Mouse (Mus musculus) MEL (cell line): ENCODE measurements around the gene Alpk1. TPM values are rescaled to one million over a fixed set of nuclear protein-coding genes. Genes with fewer than 3 reads are reported as not detected.

ENCODE experiments used
- DNase-seq: peaks from one replicate; pipeline ENCODE4 v3.0.0; 2011; ENCODE audit warnings: low read depth, low spot score
- H3K27ac ChIP-seq: 2 replicates; pipeline ENCODE4 v1.5.1; 2012; ENCODE audit warnings: low read depth, mild to moderate bottlenecking, control low read depth, low read length, moderate library complexity; ENCODE audit not compliant: control insufficient read depth
- H3K27me3 ChIP-seq, 2 experiments: fragments of 150-350 bp in 1 of 2; sonication (generic) in 1 of 2; 2 replicates each; pipeline ENCODE4 v1.6.1; 2012; ENCODE audit warnings: low read length in 2 of 2, mild to moderate bottlenecking in 2 of 2, improper control_type of control experiment in 1 of 2, moderate library complexity in 1 of 2; ENCODE audit not compliant: insufficient read depth in 2 of 2, control insufficient read depth in 1 of 2
- H3K36me3 ChIP-seq, 2 experiments: 2 replicates each; pipeline ENCODE4 v1.6.1; 2012 to 2014; ENCODE audit warnings: low read length in 2 of 2, improper control_type of control experiment in 1 of 2, inconsistent platforms in 1 of 2, mild to moderate bottlenecking in 1 of 2; ENCODE audit not compliant: insufficient read depth in 2 of 2, control insufficient read depth in 1 of 2
- H3K4me1 ChIP-seq, 2 experiments: fragments of 150-350 bp in 1 of 2; sonication (generic) in 1 of 2; 2 replicates each; pipeline ENCODE4 v1.6.1; 2012; ENCODE audit warnings: low read length in 2 of 2, improper control_type of control experiment in 1 of 2, mild to moderate bottlenecking in 1 of 2; ENCODE audit not compliant: insufficient read depth in 2 of 2, control insufficient read depth in 1 of 2
- H3K4me3 ChIP-seq, 2 experiments: fragments of 150-350 bp in 1 of 2; sonication (generic) in 1 of 2; 2 replicates each; pipeline ENCODE4 v1.5.1; 2012; ENCODE audit warnings: low read depth in 2 of 2, low read length in 2 of 2, mild to moderate bottlenecking in 2 of 2, moderate library complexity in 2 of 2, control low read depth in 1 of 2, improper control_type of control experiment in 1 of 2; ENCODE audit not compliant: control insufficient read depth in 1 of 2, insufficient read depth in 1 of 2
- H3K79me2 ChIP-seq: 2 replicates; pipeline ENCODE4 v1.6.1; 2012; ENCODE audit warnings: mild to moderate bottlenecking, low read length, moderate library complexity; ENCODE audit not compliant: control insufficient read depth, poor library complexity, insufficient read depth
- H3K9ac ChIP-seq: 2 replicates; pipeline ENCODE4 v1.6.1; 2012; ENCODE audit warnings: low read depth, mild to moderate bottlenecking, control low read depth, low read length, moderate library complexity; ENCODE audit not compliant: control insufficient read depth, poor library complexity, severe bottlenecking
- H3K9me3 ChIP-seq: fragments of 150-350 bp; sonication (generic); replicated peaks from 2 replicates; pipeline ENCODE4 v1.6.1; 2012; ENCODE audit warnings: mild to moderate bottlenecking, low read length, improper control_type of control experiment, moderate library complexity; ENCODE audit not compliant: insufficient read depth
- BHLHE40 ChIP-seq: IDR thresholded peaks from 2 replicates; pipeline ENCODE4 v1.6.1; 2012; ENCODE audit warnings: low read depth, mild to moderate bottlenecking, inconsistent platforms, low read length, improper control_type of control experiment, borderline replicate concordance
- CHD1 ChIP-seq: IDR thresholded peaks from 2 replicates; pipeline ENCODE4 v1.6.1; 2012; ENCODE audit warnings: low read depth, mild to moderate bottlenecking, inconsistent platforms, low read length, improper control_type of control experiment
- CHD2 ChIP-seq: IDR thresholded peaks from 2 replicates; pipeline ENCODE4 v1.6.1; 2011; ENCODE audit warnings: low read length, improper control_type of control experiment
- CTCF ChIP-seq, 3 experiments: IDR thresholded peaks in 2 of 3; conservative IDR thresholded peaks in 1 of 3; 2 replicates each; pipeline ENCODE4 v1.5.1; 2011 to 2012; ENCODE audit warnings: low read length in 3 of 3, low read depth in 2 of 3, mild to moderate bottlenecking in 2 of 3, improper control_type of control experiment in 1 of 3, inconsistent platforms in 1 of 3, mixed read lengths in 1 of 3, moderate library complexity in 1 of 3; ENCODE audit not compliant: control insufficient read depth in 1 of 3, insufficient read depth in 1 of 3, poor library complexity in 1 of 3, severe bottlenecking in 1 of 3
- E2F4 ChIP-seq: IDR thresholded peaks from 2 replicates; pipeline ENCODE4 v1.6.1; 2011; ENCODE audit warnings: low read depth, low read length, improper control_type of control experiment, borderline replicate concordance
- ELF1 ChIP-seq: IDR thresholded peaks from 2 replicates; pipeline ENCODE4 v1.6.1; 2014; ENCODE audit warnings: low read depth, mild to moderate bottlenecking, inconsistent platforms, low read length, improper control_type of control experiment, moderate library complexity
- EP300 ChIP-seq, 2 experiments: IDR thresholded peaks; 2 replicates each; pipeline ENCODE4 v1.6.1; 2011; ENCODE audit warnings: improper control_type of control experiment in 2 of 2, low read length in 2 of 2, low read depth in 1 of 2, mild to moderate bottlenecking in 1 of 2
- ETS1 ChIP-seq: IDR thresholded peaks from 2 replicates; pipeline ENCODE4 v1.6.1; 2012; ENCODE audit warnings: low read depth, mild to moderate bottlenecking, inconsistent platforms, low read length, improper control_type of control experiment, moderate library complexity
- GABPA ChIP-seq: IDR thresholded peaks from 2 replicates; pipeline ENCODE4 v1.6.1; 2012; ENCODE audit warnings: low read depth, mild to moderate bottlenecking, inconsistent platforms, low read length, improper control_type of control experiment, moderate library complexity
- GATA1 ChIP-seq: IDR thresholded peaks from 2 replicates; pipeline ENCODE4 v1.6.1; 2011; ENCODE audit warnings: low read depth, low read length, improper control_type of control experiment
- HCFC1 ChIP-seq: IDR thresholded peaks from 2 replicates; pipeline ENCODE4 v1.6.1; 2012; ENCODE audit warnings: low read depth, mild to moderate bottlenecking, inconsistent platforms, low read length, improper control_type of control experiment, moderate library complexity
- JUND ChIP-seq: IDR thresholded peaks from 2 replicates; pipeline ENCODE4 v1.6.1; 2011; ENCODE audit warnings: low read depth, mild to moderate bottlenecking, improper control_type of control experiment, low read length
- KAT2A ChIP-seq: conservative IDR thresholded peaks from 2 replicates; pipeline ENCODE4 v1.6.1; 2012; ENCODE audit warnings: low read depth, low read length, improper control_type of control experiment, inconsistent platforms
- MAFK ChIP-seq: IDR thresholded peaks from 2 replicates; pipeline ENCODE4 v1.6.1; 2011; ENCODE audit warnings: low read depth, mild to moderate bottlenecking, low read length, improper control_type of control experiment, borderline replicate concordance
- MAX ChIP-seq: IDR thresholded peaks from 2 replicates; pipeline ENCODE4 v1.6.1; 2011; ENCODE audit warnings: low read length, improper control_type of control experiment
- MAZ ChIP-seq: IDR thresholded peaks from 2 replicates; pipeline ENCODE4 v1.6.1; 2012; ENCODE audit warnings: low read depth, mild to moderate bottlenecking, inconsistent platforms, low read length, improper control_type of control experiment
- MEF2A ChIP-seq: IDR thresholded peaks from 2 replicates; pipeline ENCODE4 v1.6.1; 2014; ENCODE audit warnings: low read depth, mild to moderate bottlenecking, inconsistent platforms, low read length, improper control_type of control experiment; ENCODE audit not compliant: poor library complexity, insufficient replicate concordance, severe bottlenecking; ENCODE audit errors: extremely low read depth
- MXI1 ChIP-seq: IDR thresholded peaks from 2 replicates; pipeline ENCODE4 v1.6.1; 2011; ENCODE audit warnings: mild to moderate bottlenecking, low read depth, low read length, improper control_type of control experiment
- MYB ChIP-seq: IDR thresholded peaks from 2 replicates; pipeline ENCODE4 v1.6.1; 2011; ENCODE audit warnings: mild to moderate bottlenecking, low read depth, low read length, improper control_type of control experiment
- MYC ChIP-seq: IDR thresholded peaks from 2 replicates; pipeline ENCODE4 v1.6.1; 2011; ENCODE audit warnings: low read depth, mild to moderate bottlenecking, low read length, improper control_type of control experiment, moderate library complexity
- NELFE ChIP-seq: IDR thresholded peaks from 2 replicates; pipeline ENCODE4 v1.6.1; 2011; ENCODE audit warnings: low read depth, low read length, improper control_type of control experiment
- NRF1 ChIP-seq: IDR thresholded peaks from 2 replicates; pipeline ENCODE4 v1.6.1; 2014; ENCODE audit warnings: low read depth, mild to moderate bottlenecking, inconsistent platforms, low read length, improper control_type of control experiment, moderate library complexity; ENCODE audit not compliant: poor library complexity, insufficient read depth, severe bottlenecking
- POLR2A ChIP-seq, 2 experiments: IDR thresholded peaks; 2 replicates each; pipeline ENCODE4 v1.6.1; 2011 to 2012; ENCODE audit warnings: low read length in 2 of 2, mild to moderate bottlenecking in 2 of 2, control low read depth in 1 of 2, improper control_type of control experiment in 1 of 2, low read depth in 1 of 2, moderate library complexity in 1 of 2; ENCODE audit not compliant: control insufficient read depth in 1 of 2, insufficient read depth in 1 of 2, poor library complexity in 1 of 2
- POLR2AphosphoS2 ChIP-seq: IDR thresholded peaks from 2 replicates; pipeline ENCODE4 v1.6.1; 2011; ENCODE audit warnings: low read length, improper control_type of control experiment
- POLR2AphosphoS5 ChIP-seq: IDR thresholded peaks from 2 replicates; pipeline ENCODE4 v1.6.1; 2012; ENCODE audit warnings: low read depth, borderline replicate concordance, mild to moderate bottlenecking, inconsistent platforms, low read length, moderate library complexity, mixed read lengths
- RAD21 ChIP-seq: IDR thresholded peaks from 2 replicates; pipeline ENCODE4 v1.6.1; 2011; ENCODE audit warnings: mild to moderate bottlenecking, low read depth, low read length, improper control_type of control experiment
- RCOR1 ChIP-seq: IDR thresholded peaks from 2 replicates; pipeline ENCODE4 v1.6.1; 2012; ENCODE audit warnings: low read depth, mild to moderate bottlenecking, inconsistent platforms, low read length, improper control_type of control experiment
- SMC3 ChIP-seq: IDR thresholded peaks from 2 replicates; pipeline ENCODE4 v1.6.1; 2011; ENCODE audit warnings: low read depth, low read length, improper control_type of control experiment
- TAL1 ChIP-seq: IDR thresholded peaks from 2 replicates; pipeline ENCODE4 v1.6.1; 2012; ENCODE audit warnings: mild to moderate bottlenecking, inconsistent platforms, low read length, moderate library complexity, mixed read lengths
- TBP ChIP-seq: IDR thresholded peaks from 2 replicates; pipeline ENCODE4 v1.8.0; 2011; ENCODE audit warnings: low read depth, low read length, improper control_type of control experiment
- TCF12 ChIP-seq: IDR thresholded peaks from 2 replicates; pipeline ENCODE4 v1.6.1; 2014; ENCODE audit warnings: low read depth, mild to moderate bottlenecking, inconsistent platforms, low read length, improper control_type of control experiment, moderate library complexity
- UBTF ChIP-seq: IDR thresholded peaks from 2 replicates; pipeline ENCODE4 v1.6.1; 2012; ENCODE audit warnings: low read depth, mild to moderate bottlenecking, inconsistent platforms, low read length, improper control_type of control experiment, moderate library complexity, borderline replicate concordance; ENCODE audit not compliant: insufficient read depth
- USF1 ChIP-seq: IDR thresholded peaks from 2 replicates; pipeline ENCODE4 v1.6.1; 2014; ENCODE audit warnings: low read depth, mild to moderate bottlenecking, inconsistent platforms, low read length, improper control_type of control experiment, moderate library complexity
- USF2 ChIP-seq, 2 experiments: IDR thresholded peaks; 2 replicates each; pipeline ENCODE4 v1.6.1; 2011 to 2012; ENCODE audit warnings: improper control_type of control experiment in 2 of 2, low read length in 2 of 2, borderline replicate concordance in 1 of 2, inconsistent platforms in 1 of 2, low read depth in 1 of 2, mild to moderate bottlenecking in 1 of 2; ENCODE audit not compliant: insufficient read depth in 1 of 2
- ZC3H11A ChIP-seq: IDR thresholded peaks from 2 replicates; pipeline ENCODE4 v1.6.1; 2012; ENCODE audit warnings: low read depth, mild to moderate bottlenecking, inconsistent platforms, low read length, improper control_type of control experiment
- ZKSCAN1 ChIP-seq: IDR thresholded peaks from 2 replicates; pipeline ENCODE4 v1.6.1; 2012; ENCODE audit warnings: low read depth, mild to moderate bottlenecking, inconsistent platforms, low read length, improper control_type of control experiment, moderate library complexity
- ZMIZ1 ChIP-seq: IDR thresholded peaks from 2 replicates; pipeline ENCODE4 v1.6.1; 2012; ENCODE audit warnings: low read depth, mild to moderate bottlenecking, inconsistent platforms, low read length, improper control_type of control experiment, moderate library complexity
- ZNF384 ChIP-seq: IDR thresholded peaks from 2 replicates; pipeline ENCODE4 v1.6.1; 2012; ENCODE audit warnings: low read depth, mild to moderate bottlenecking, inconsistent platforms, low read length, improper control_type of control experiment
- polyA plus RNA-seq, 2 experiments: library from polyadenylated mRNA; stranded (reverse) in 1 of 2; unstranded in 1 of 2; fragments of >175 nt in 1 of 2; fragments of >200 nt in 1 of 2; gene quantifications; 2 replicates each; pipeline versions ENCODE4 v1.2.1 to v1.2.4; 2012; ENCODE audit warnings: low replicate concordance in 2 of 2, low read depth in 1 of 2; ENCODE audit not compliant: insufficient read length in 2 of 2, insufficient read depth in 1 of 2, missing spikeins in 1 of 2
- total RNA-seq: library from RNA; depleted of rRNA; stranded (reverse); fragments of 300-350 nt; gene quantifications from 2 replicates; pipeline ENCODE4 v1.2.3, GENCODE M21; 2012

Alpk1 gene
- total and polyA plus RNA-seq, 3 experiments = 1.8 to 2.4 TPM; not detected in 1

GRCm38 (mm10) chr3:127821209-127821608 is 40.9 kb upstream of the Alpk1 start:
- no peaks in the 10 kb centered on the region for H3K79me2 ChIP-seq
- no peak overlapping the region for H3K27ac ChIP-seq
- H3K4me1 ChIP-seq = peaks cover 4 to 9% of the 10 kb centered on the region in 2 experiments; a peak in 3 of 4 replicates
- DNase-seq = peak; percentile 33
- no peak overlapping the region for H3K4me3 ChIP-seq
- H3K9me3 ChIP-seq = no peaks in the 10 kb centered on the region
- H3K36me3 ChIP-seq = peaks cover 4 to 17% of the 10 kb centered on the region in 2 experiments; a peak in 3 of 4 replicates
- H3K9ac ChIP-seq = no peak overlapping the region
- no peaks in the 10 kb centered on the region for H3K27me3 ChIP-seq
- TF ChIP-seq ZMIZ1 = no peak
- no peak for TF ChIP-seq USF2 (IDR thresholded peaks at IDR 0.05; ENCODE audit: borderline replicate concordance in 1 of 2, insufficient read depth in 1 of 2, low read depth in 1 of 2, low read length in 2 of 2)
- no peak for TF ChIP-seq POLR2AphosphoS2
- no peak for TF ChIP-seq SMC3
- TF ChIP-seq UBTF = no peak
- TF ChIP-seq ELF1 = no peak
- TF ChIP-seq CHD1 = no peak
- no peak for TF ChIP-seq POLR2A (IDR thresholded peaks at IDR 0.05; ENCODE audit: control insufficient read depth in 1 of 2, insufficient read depth in 1 of 2, low read depth in 1 of 2, low read length in 2 of 2, poor library complexity in 1 of 2)
- no peak for TF ChIP-seq RAD21
- peak; percentile 59 for TF ChIP-seq ETS1
- TF ChIP-seq GATA1 = peak; percentile 46
- no peak for TF ChIP-seq MXI1
- TF ChIP-seq GABPA = no peak
- no peak for TF ChIP-seq ZKSCAN1
- no peak for TF ChIP-seq USF1
- no peak for TF ChIP-seq MYC
- no peak for TF ChIP-seq NELFE
- no peak for TF ChIP-seq MEF2A
- TF ChIP-seq EP300 (IDR thresholded peaks at IDR 0.05; ENCODE audit: low read depth in 1 of 2, low read length in 2 of 2) = peak; percentile 43 to 78; a peak in 2 of 4 replicates
- no peak for TF ChIP-seq RCOR1
- no peak for TF ChIP-seq HCFC1
- TF ChIP-seq CHD2 = no peak
- TF ChIP-seq TAL1 = peak; percentile 45
- no peak for TF ChIP-seq ZC3H11A
- TF ChIP-seq E2F4 = no peak
- no peak for TF ChIP-seq MAX
- no peak for TF ChIP-seq MAFK
- TF ChIP-seq TBP = 0 out of 2 replicates have a peak, but pooled peaks have one; percentile 31
- TF ChIP-seq BHLHE40 = no peak
- TF ChIP-seq POLR2AphosphoS5 = no peak
- TF ChIP-seq MAZ = no peak
- TF ChIP-seq ZNF384 = no peak
- TF ChIP-seq KAT2A = no peak
- peak; percentile 27; the same call in 1 of the 2 replicates for TF ChIP-seq TCF12
- TF ChIP-seq NRF1 = no peak
- no peak for TF ChIP-seq JUND
- 0 out of 2 replicates have a peak, but pooled peaks have one; percentile 10 for TF ChIP-seq MYB
- no peak for TF ChIP-seq CTCF (IDR thresholded peaks at IDR 0.05 in 2 of 3, conservative IDR thresholded peaks at IDR 0.05 in 1 of 3; ENCODE audit: control insufficient read depth in 1 of 3, insufficient read depth in 1 of 3, low read depth in 2 of 3, low read length in 3 of 3, poor library complexity in 1 of 3, severe bottlenecking in 1 of 3)
